Mouse (Mus musculus) MEL-GATA-1-ER (cell line): ENCODE data around the gene Chmp5.

Source experiments
- DNase-seq: peaks from one replicate; pipeline ENCODE4 v3.0.0-alpha.2; 2012; ENCODE audit warnings: low read depth; ENCODE audit errors: extremely low read depth

Gene Chmp5

DNA sequence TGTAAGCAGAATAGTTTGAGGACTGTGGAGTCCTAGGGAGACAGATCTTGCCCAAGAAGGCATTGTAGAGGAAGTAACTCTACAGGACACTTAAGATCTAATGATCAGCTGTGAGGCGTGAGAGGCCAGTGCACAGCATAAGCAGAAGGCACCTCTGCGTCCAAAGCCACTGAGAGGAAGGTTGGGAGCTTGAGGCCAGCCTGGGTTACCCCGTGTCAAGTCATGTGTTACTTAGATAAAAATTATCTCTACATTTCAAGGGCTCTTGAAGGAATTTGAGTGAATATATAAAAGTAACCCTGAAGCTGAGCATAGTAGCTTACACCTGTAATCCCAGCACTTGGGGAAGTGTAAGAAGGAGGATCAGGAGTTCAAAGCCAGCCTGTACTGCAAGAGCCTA lies 65.1 kb downstream of the Chmp5 start:
- peak; percentile 19 for DNase-seq
